Mouse (Mus musculus) CD4-positive, CD25-positive, alpha-beta regulatory T cell, adult 4 months (primary cell): ENCODE data around the gene Myh9. TPM values are rescaled to one million over a fixed set of nuclear protein-coding genes. Genes with fewer than 3 reads are reported as not detected.

ENCODE experiments used
- polyA plus RNA-seq, 2 experiments: library from polyadenylated mRNA; unstranded; fragments of 100-300 nt; shearing (Covaris generic); gene quantifications; one replicate each; pipeline ENCODE4 v1.2.1; 2017

Myh9 gene
- polyA plus RNA-seq, 2 experiments from 2014 or later, result 206 to 220 TPM

Other genes with a start within 250 kb of the Myh9 start
- gene Apol10b, start 246.1 kb downstream of the Myh9 start, polyA plus RNA-seq, result 10 to 100 TPM; 10.1 to 14.3 TPM
- not detected for gene Gm36245, start 242.9 kb downstream of the Myh9 start, polyA plus RNA-seq
- under 1 TPM; 0.27 to 0.49 TPM for gene Apol11b, start 198.9 kb downstream of the Myh9 start, polyA plus RNA-seq
- gene Apol7e, start 143.3 kb downstream of the Myh9 start, polyA plus RNA-seq, result 10 to 100 TPM; 57.4 to 67.8 TPM
- gene Apol9b, start 113.1 kb downstream of the Myh9 start, polyA plus RNA-seq, result 10 to 100 TPM; 50.3 to 80.6 TPM
- gene Apol8, start 85.2 kb downstream of the Myh9 start, polyA plus RNA-seq, result not detected
- 100 to 1,000 TPM; 232 to 276 TPM for gene Txn2, start 86.8 kb upstream of the Myh9 start, polyA plus RNA-seq
- gene Foxred2, start 114.5 kb upstream of the Myh9 start, polyA plus RNA-seq, result 1 to 10 TPM; 2.8 to 4.2 TPM
- 100 to 1,000 TPM; 161 to 213 TPM for gene Eif3d, start 128.6 kb upstream of the Myh9 start, polyA plus RNA-seq